Mouse (Mus musculus) olfactory bulb, adult 2 months (tissue): Measurements from ENCODE around the gene Dnajc8. TPM values are rescaled to one million over a fixed set of nuclear protein-coding genes. Genes with fewer than 3 reads are reported as not detected.
A peak's percentile ranks its signal among the peaks of the same experiment; 100 is the strongest.
"Not testable (repeated sequence)": the region's sequence is repeated elsewhere in the genome, so short reads cannot be mapped to it uniquely, and the experiment has no call there.

Source experiments
- H3K27ac ChIP-seq: fragments of 200-500 bp; 2 replicates; pipeline ENCODE4 v1.5.1; 2012; ENCODE audit warnings: low read depth, low read length; ENCODE audit not compliant: insufficient read depth
- H3K4me1 ChIP-seq: fragments of 200-500 bp; 2 replicates; pipeline ENCODE4 v1.6.1; 2012; ENCODE audit warnings: low read length; ENCODE audit not compliant: control insufficient read depth, insufficient read depth
- H3K4me3 ChIP-seq: fragments of 200-500 bp; 2 replicates; pipeline ENCODE4 v1.5.1; 2012; ENCODE audit warnings: mild to moderate bottlenecking, low read depth, low read length, moderate library complexity; ENCODE audit not compliant: insufficient read depth
- CTCF ChIP-seq: fragments of 200-500 bp; IDR thresholded peaks from 2 replicates; pipeline ENCODE4 v1.5.1; 2012; ENCODE audit warnings: low read depth, mild to moderate bottlenecking, low read length, moderate library complexity; ENCODE audit not compliant: insufficient read depth
- POLR2A ChIP-seq: fragments of 200-500 bp; IDR thresholded peaks from 2 replicates; pipeline ENCODE4 v1.6.1; 2012; ENCODE audit warnings: mild to moderate bottlenecking, low read depth, low read length, moderate library complexity; ENCODE audit not compliant: insufficient read depth
- WGBS: fragments of 180-500 bp; shearing (Covaris S2); methylation state at CpG from one replicate; pipeline ENCODE4 v1.1.7; 2018; 5-methylcytosine and 5-hydroxymethylcytosine counted together
- polyA plus RNA-seq: library from polyadenylated mRNA; stranded (reverse); fragments of >200 nt; gene quantifications from 2 replicates; pipeline ENCODE4 v1.2.4, GENCODE M21; 2012; ENCODE audit warnings: low replicate concordance; ENCODE audit not compliant: missing spikeins, insufficient read depth, insufficient read length

The Dnajc8 gene
- polyA plus RNA-seq, 1 experiment = 577 TPM

DNA sequence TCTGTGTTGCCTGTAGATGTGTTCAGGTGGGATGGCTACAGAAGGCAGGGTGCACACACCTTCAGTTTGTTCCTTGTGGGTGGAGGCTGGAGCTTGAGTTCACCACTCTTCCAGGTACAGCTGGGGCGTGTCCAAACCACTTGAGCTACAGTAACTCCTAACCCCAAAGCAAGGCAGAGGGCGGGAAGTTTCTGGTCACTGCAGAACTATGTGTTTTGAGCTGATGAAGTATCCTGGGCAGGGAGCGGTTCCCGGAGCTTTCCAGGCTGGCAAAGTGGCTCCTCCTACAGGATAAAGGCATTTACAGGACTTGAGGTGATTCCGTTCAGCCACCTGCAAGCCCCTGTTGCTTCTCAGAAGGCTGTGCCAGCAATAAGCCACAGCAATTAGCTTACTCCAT is 18.9 kb downstream of the Dnajc8 start:
- Histone ChIP-seq H3K4me3 (no peak overlapping the region), H3K4me1 (peaks cover 11% of the 10 kb centered on the region; the same call in 1 of the 2 replicates), H3K27ac (no peak overlapping the region)
- no peak for TF ChIP-seq CTCF
- TF ChIP-seq POLR2A = no peak
- WGBS = 71% methylated on average over 5 of the region's 5 CpGs

DNA sequence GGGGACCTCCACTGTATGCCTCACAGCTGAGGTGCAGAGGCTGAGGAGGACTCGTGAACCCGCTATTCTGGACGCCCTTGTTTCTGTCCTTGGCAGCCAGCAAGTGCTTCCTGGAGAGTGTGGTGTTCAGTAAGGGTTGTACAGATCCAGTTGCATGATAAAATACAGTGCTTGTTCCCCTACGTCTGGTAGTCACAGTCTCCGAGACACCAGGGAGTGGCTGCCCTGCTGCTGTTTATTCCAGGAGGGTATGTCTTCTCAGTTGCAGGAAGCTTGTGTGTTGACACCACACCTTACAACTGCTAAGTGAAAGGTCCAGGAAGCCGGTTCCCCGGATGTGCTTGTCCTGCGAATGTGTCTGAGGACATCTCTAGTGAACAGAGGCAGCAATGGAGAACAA is 19.3 kb downstream of the Dnajc8 start:
- TF ChIP-seq CTCF = no peak
- TF ChIP-seq POLR2A = no peak
- H3K4me3 ChIP-seq = no peak overlapping the region
- peaks cover 11% of the 10 kb centered on the region; the same call in 1 of the 2 replicates for H3K4me1 ChIP-seq
- 63% methylated on average over 8 of the region's 8 CpGs for whole genome bisulfite sequencing
- H3K27ac ChIP-seq = no peak overlapping the region

DNA sequence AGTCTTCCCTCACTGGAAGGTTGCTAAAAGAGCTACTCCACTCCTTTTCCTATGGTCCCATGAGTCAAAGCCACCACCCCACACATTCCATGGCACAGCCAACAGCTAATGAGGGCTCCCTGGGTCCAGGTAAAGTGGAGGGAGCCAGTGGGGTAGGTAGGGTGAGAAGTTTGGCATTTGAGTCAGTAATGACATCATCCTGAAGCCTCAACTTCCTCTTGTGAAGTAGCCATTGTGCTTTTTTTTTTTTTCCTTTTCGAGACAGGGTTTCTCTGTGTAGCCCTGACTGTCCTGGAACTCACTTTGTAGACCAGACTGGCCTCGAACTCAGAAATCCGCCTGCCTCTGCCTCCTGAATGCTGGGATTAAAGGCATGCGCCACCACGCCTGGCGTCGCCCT is 20.2 kb downstream of the Dnajc8 start:
- H3K4me1 ChIP-seq = peaks cover 11% of the 10 kb centered on the region; the same call in 1 of the 2 replicates
- H3K4me3 ChIP-seq, H3K27ac ChIP-seq: not testable (repeated sequence)
- 92% methylated on average over 7 of the region's 7 CpGs for WGBS

DNA sequence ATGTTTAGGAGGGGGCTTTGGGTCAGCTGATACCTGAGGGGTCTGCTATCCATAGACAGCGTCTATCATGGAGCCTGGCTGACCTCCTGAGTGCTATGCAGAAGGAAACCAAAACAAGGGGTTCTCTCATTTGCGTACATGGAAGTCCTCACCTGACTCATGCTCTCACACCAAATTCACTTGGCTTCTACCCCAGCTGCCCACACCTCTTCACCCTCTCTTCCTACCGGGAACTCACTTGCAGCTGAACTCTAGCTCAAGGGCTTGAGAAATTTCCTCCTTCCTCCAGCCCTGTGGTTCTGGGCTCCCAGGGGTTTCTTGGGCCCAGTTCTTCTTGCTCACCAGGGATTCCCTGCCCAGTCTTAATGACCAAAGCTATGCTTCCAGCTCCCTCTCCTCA is 27.9 kb downstream of the Dnajc8 start:
- WGBS = 72% methylated on average over 3 of the region's 3 CpGs
- H3K4me1 ChIP-seq = peaks cover 4% of the 10 kb centered on the region; the same call in 1 of the 2 replicates
- H3K4me3 ChIP-seq = no peak overlapping the region
- no peak overlapping the region for H3K27ac ChIP-seq
- no peak for TF ChIP-seq CTCF

DNA sequence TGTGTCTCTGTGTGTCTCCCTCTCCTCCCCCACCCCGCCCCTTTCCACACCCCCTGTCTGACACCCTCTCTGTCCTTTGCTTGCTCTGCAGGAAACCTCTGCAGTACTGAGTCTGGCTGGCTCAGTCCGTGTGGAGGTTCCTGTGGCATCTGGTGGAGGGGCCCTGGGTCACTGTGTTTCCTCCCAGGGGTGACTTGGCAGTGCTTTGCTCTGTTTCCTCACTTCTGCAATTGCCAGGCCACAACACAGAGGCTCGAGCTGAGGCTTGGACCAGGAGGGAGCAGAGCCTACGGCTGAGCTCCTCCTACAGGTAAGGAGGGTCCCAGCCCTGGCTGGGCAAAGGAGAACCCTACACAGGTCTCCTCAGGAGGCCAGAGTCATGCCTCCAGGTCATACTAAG is 28.6 kb downstream of the Dnajc8 start, which contains the start of gene Ptafr:
TSS of gene Ptafr (plus strand) at position 103 of the 400 bp plus-strand sequence.
- 46% methylated on average over 4 of the region's 4 CpGs for WGBS
- Histone ChIP-seq H3K4me3 (no peak within 1 kb of the TSS), H3K27ac (no peak within 1 kb of the TSS), H3K4me1 (peaks cover 4% of the 10 kb centered on the region; the same call in 1 of the 2 replicates)
- no peak for TF ChIP-seq POLR2A
- no peak for TF ChIP-seq CTCF

DNA sequence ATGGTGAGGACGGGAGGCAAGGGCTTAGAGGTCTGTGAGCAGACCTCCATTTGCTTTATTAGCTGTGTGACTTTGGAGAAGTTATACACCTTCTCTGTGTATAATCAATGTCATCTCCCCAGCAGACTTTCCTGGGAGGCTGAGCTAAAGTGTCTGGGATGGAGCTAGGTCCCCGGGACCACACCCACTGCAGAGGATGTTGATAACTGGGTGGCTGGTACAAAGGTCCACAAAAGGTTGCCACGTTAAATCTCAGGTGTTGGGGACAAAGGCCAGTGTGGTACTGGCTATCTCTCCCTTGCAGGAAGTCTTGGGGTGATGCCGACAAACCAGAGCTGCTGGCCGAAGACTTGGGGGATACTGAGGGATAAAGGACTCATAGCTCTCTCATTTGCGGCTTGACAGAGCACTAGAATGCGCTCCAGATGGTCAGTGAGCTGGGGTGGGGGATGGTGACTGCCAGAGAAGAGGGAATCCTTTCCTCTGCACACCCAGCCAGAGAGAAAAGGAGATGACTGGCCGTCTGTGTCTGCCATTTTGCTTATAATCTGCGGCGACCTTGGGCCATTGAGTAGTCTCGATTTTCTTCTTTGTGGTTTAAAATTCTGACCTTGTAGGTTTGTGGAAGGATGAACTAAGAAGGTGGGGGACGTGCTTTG is 29.9 kb downstream of the Dnajc8 start:
- Histone ChIP-seq H3K4me3 (no peak overlapping the region), H3K27ac (no peak overlapping the region), H3K4me1 (peaks cover 4% of the 10 kb centered on the region; the same call in 1 of the 2 replicates)
- WGBS = 79% methylated on average over 12 of the region's 12 CpGs
- TF ChIP-seq POLR2A (no peak), CTCF (no peak)

DNA sequence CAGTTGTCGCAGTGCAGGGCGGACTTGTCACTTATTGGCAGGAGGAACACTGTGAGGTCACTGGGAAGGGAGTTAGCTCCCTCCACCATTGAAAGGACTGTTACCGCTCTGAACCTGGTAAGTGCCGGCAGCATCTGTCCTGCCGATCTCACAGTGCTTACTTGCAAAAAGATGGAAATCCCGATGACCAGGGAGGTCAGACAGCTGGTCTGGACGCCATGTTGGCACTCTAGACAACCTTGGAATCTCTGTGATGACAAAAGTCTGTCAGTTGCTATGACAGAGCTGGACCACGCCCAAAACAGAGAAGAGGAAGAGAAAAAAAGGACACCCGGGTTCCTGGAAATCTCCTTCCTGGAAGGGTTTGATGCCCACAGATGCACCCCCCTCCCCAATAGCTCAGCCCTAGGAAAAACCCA is 32.0 kb downstream of the Dnajc8 start:
- WGBS = 76% methylated on average over 9 of the region's 9 CpGs
- Histone ChIP-seq H3K4me3 (no peak overlapping the region), H3K4me1 (peaks cover 4% of the 10 kb centered on the region; the same call in 1 of the 2 replicates), H3K27ac (no peak overlapping the region)
- TF ChIP-seq CTCF (no peak), POLR2A (no peak)

DNA sequence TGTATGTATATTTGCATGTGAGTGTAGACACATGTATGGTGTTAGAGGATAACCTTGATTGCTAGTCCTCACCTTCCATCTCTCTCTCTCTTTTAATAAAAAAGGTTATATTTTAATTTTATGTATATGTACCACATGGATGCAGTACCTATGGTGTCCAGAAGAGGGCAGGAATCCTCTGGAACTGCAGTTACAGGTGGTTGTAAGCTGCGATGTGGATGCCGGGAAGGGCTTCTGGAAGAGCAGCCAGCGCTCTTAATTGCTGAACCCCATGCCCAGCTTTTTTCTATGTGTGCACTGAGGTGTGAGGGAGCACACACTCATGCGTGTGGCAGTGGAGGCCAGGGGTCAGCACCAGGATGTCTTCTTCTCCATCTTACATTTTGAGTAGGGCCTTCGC is 33.8 kb downstream of the Dnajc8 start:
- H3K27ac ChIP-seq = no peak overlapping the region
- TF ChIP-seq CTCF (0 out of 2 replicates have a peak, but pooled peaks have one; percentile 16), POLR2A (no peak)
- no peaks in the 10 kb centered on the region for H3K4me1 ChIP-seq
- H3K4me3 ChIP-seq = no peak overlapping the region
- WGBS = 91% methylated on average over 5 of the region's 5 CpGs

DNA sequence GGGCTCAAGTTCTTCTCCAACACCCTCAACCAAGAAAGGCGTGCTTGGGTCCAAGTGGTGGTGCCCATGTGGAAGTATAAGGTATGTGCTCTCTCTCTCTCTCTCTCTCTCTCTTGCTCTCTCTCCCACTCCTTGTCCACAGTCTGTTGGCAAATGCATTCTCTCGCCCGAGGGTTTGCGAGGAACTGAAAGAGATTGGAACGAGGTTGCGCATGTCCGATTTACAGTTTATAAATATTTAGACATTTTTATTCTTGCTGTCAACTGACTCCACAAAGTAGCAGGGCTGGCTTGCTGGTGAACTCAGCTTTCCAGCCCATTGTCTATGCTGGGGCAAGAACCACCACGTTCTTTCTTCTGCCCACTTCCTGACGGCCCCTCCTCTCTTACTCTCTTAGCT is 35.8 kb downstream of the Dnajc8 start:
- H3K4me1 ChIP-seq = no peaks in the 10 kb centered on the region
- H3K27ac ChIP-seq = no peak overlapping the region
- no peak overlapping the region for H3K4me3 ChIP-seq
- 68% methylated on average over 9 of the region's 9 CpGs for WGBS
- no peak for TF ChIP-seq CTCF
- TF ChIP-seq POLR2A = no peak

DNA sequence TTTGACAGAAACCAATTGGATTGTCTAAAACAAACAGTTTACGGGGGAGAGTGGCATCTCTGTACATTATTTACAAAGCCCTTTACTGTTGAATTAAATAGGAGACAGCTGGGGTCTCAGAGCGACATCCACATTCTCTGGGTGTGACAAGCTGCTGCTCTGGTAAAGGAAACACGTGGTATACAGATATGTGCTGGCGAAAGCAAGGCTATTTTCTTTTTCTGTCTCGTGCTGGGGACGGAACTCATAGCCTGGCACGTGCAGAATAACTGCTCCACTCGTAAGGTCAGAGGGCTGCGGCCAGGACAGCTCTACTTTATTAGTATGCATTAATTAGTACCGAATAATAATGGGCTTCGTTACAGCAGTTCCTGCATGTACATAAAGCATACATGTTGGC is 38.0 kb downstream of the Dnajc8 start:
- TF ChIP-seq CTCF = no peak
- no peak for TF ChIP-seq POLR2A
- WGBS = 32% methylated on average over 11 of the region's 11 CpGs
- Histone ChIP-seq H3K4me1 (no peaks in the 10 kb centered on the region), H3K27ac (no peak overlapping the region), H3K4me3 (no peak overlapping the region)
